Mouse (Mus musculus): ENCODE measurements around the gene Gm6337. TPM values are rescaled to one million over a fixed set of nuclear protein-coding genes. Genes with fewer than 3 reads are reported as not detected.
"Not testable (repeated sequence)": the region's sequence is repeated elsewhere in the genome, so short reads cannot be mapped to it uniquely, and the experiment has no call there.

Gm6337 gene
- total RNA-seq (2021): not detected

GRCm38 (mm10) chr14:6058167-6058566, at the start of gene Gm6337:
Gm6337 (minus strand) TSS chr14:6058267.
- DNase-seq; intact Hi-C loops (cut with DNase I): not testable (repeated sequence)

- intact Hi-C loops (cut with DNase I); DNase-seq: not testable (repeated sequence)
These were observed 49.4 kb upstream of the Gm6337 start for GRCm38 (mm10) chr14:6107500-6107899.

GRCm38 (mm10) chr14:6093842-6094241, 35.8 kb upstream of the Gm6337 start, which contains the start of gene Gm8206:
Gm8206 (minus strand) TSS chr14:6093942.
- DNase-seq; intact Hi-C loops (cut with DNase I): not testable (repeated sequence)

Other genes starting within 250 kb of the Gm6337 start
- gene Gm3424, start 227.9 kb downstream of the Gm6337 start, total RNA-seq (2021): not detected
- under 1 TPM in 1 of 2 experiments, not detected in 1; 0.25 TPM for gene Gm8237, start 177.9 kb downstream of the Gm6337 start, total RNA-seq (2021)
- gene Gm3248, start 96.5 kb downstream of the Gm6337 start, total RNA-seq (2021): under 1 TPM; 0.22 to 0.33 TPM
- gene Gm3453, start 79.1 kb downstream of the Gm6337 start, total RNA-seq (2021): not detected
- gene Gm8206, start 35.7 kb upstream of the Gm6337 start, total RNA-seq (2021): not detected
- under 1 TPM in 1 of 2 experiments, not detected in 1; 0.19 TPM for gene Gm3468, start 50.4 kb upstream of the Gm6337 start, total RNA-seq (2021)
- gene Gm3476, start 67.5 kb upstream of the Gm6337 start, total RNA-seq (2021): not detected
- under 1 TPM in 1 of 2 experiments, not detected in 1; 0.47 TPM for gene Gm21560, start 161.0 kb upstream of the Gm6337 start, total RNA-seq (2021)
- gene Gm3411, start 229.0 kb upstream of the Gm6337 start, total RNA-seq (2021): under 1 TPM in 1 of 2 experiments, not detected in 1; 0.19 TPM
- not detected for gene Gm21103, start 246.6 kb upstream of the Gm6337 start, total RNA-seq (2021)

All from heart, postnatal 36 days (tissue).